Mouse (Mus musculus): ENCODE measurements around the gene Bzw2. TPM values are rescaled to one million over a fixed set of nuclear protein-coding genes. Genes with fewer than 3 reads are reported as not detected.

Bzw2 gene
- polyA plus RNA-seq, 1 experiment from 2014 or later = 291 TPM

GRCm38 (mm10) chr12:36150265-36150664 is 7.6 kb downstream of the Bzw2 start:
- no peak for DNase-seq (ENCODE audit: low spot score)
- Histone ChIP-seq H3K4me2 (ENCODE audit: low read depth) (no peak overlapping the region), H3K4me3 (ENCODE audit: low read depth, low read length) (no peak overlapping the region), H3K36me3 (ENCODE audit: control insufficient read depth, insufficient read depth, low read length) (no peaks in the 10 kb centered on the region), H3K4me1 (ENCODE audit: control insufficient read depth, insufficient read depth, low read length) (peaks cover 4% of the 10 kb centered on the region; the same call in 1 of the 2 replicates), H3K27ac (ENCODE audit: low read depth, low read length) (no peak overlapping the region), H3K27me3 (ENCODE audit: control insufficient read depth, insufficient read depth, low read length) (no peaks in the 10 kb centered on the region), H3K9me3 (ENCODE audit: control insufficient read depth, low read length) (no peaks in the 10 kb centered on the region), H3K9ac (ENCODE audit: low read length) (no peak overlapping the region)
- 94% methylated on average over 2 of the region's 2 CpGs for WGBS
- no peak for ATAC-seq (ENCODE audit: insufficient read depth, low FRiP score, low TSS enrichment)

- ATAC-seq (ENCODE audit: insufficient read depth, low FRiP score, low TSS enrichment) = no peak
- Histone ChIP-seq H3K9ac (ENCODE audit: low read length) (no peak overlapping the region), H3K9me3 (ENCODE audit: control insufficient read depth, low read length) (no peaks in the 10 kb centered on the region), H3K27ac (ENCODE audit: low read depth, low read length) (no peak overlapping the region), H3K4me2 (ENCODE audit: low read depth) (no peak overlapping the region), H3K4me1 (ENCODE audit: control insufficient read depth, insufficient read depth, low read length) (no peaks in the 10 kb centered on the region), H3K4me3 (ENCODE audit: low read depth, low read length) (no peak overlapping the region), H3K36me3 (ENCODE audit: control insufficient read depth, insufficient read depth, low read length) (no peaks in the 10 kb centered on the region), H3K27me3 (ENCODE audit: control insufficient read depth, insufficient read depth, low read length) (no peaks in the 10 kb centered on the region)
- WGBS = 95% methylated on average over 3 of the region's 3 CpGs
- no peak for DNase-seq (ENCODE audit: low spot score)
Measured at GRCm38 (mm10) chr12:36146230-36147011, 11.5 kb downstream of the Bzw2 start.

GRCm38 (mm10) chr12:36140401-36140800 is 17.5 kb downstream of the Bzw2 start:
- Histone ChIP-seq H3K9ac (ENCODE audit: low read length) (no peak overlapping the region), H3K36me3 (ENCODE audit: control insufficient read depth, insufficient read depth, low read length) (no peaks in the 10 kb centered on the region), H3K4me2 (ENCODE audit: low read depth) (no peak overlapping the region), H3K27ac (ENCODE audit: low read depth, low read length) (no peak overlapping the region), H3K27me3 (ENCODE audit: control insufficient read depth, insufficient read depth, low read length) (no peaks in the 10 kb centered on the region), H3K4me1 (ENCODE audit: control insufficient read depth, insufficient read depth, low read length) (no peaks in the 10 kb centered on the region), H3K4me3 (ENCODE audit: low read depth, low read length) (no peak overlapping the region), H3K9me3 (ENCODE audit: control insufficient read depth, low read length) (no peaks in the 10 kb centered on the region)
- ATAC-seq (ENCODE audit: insufficient read depth, low FRiP score, low TSS enrichment) = no peak
- DNase-seq (ENCODE audit: low spot score) = no peak
- 94% methylated on average over 6 of the region's 6 CpGs for WGBS

DNA sequence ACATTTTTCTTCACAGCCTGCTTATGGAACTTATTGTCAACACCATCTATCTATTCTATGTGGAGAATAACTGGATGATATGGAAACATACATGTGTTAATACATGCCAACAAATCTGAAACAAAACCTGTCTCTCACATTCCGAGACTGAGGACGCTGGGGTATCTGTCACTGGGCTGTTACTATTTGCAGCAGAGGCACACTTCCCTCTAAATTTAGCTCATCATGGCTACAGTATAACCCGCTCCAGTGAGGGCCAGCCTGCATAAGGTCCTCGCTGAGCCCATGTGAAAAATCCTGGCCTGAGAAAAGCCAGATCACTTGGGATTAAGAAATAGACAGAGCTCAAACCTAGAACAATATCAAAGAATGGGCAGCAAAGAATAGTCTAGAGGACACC is 20.7 kb downstream of the Bzw2 start:
- Histone ChIP-seq H3K36me3 (ENCODE audit: control insufficient read depth, insufficient read depth, low read length) (no peaks in the 10 kb centered on the region; the same call in 1 of the 2 replicates), H3K4me3 (ENCODE audit: low read depth, low read length) (no peak overlapping the region), H3K9ac (ENCODE audit: low read length) (no peak overlapping the region), H3K9me3 (ENCODE audit: control insufficient read depth, low read length) (no peaks in the 10 kb centered on the region), H3K27ac (ENCODE audit: low read depth, low read length) (no peak overlapping the region), H3K4me2 (ENCODE audit: low read depth) (no peak overlapping the region), H3K27me3 (ENCODE audit: control insufficient read depth, insufficient read depth, low read length) (no peaks in the 10 kb centered on the region), H3K4me1 (ENCODE audit: control insufficient read depth, insufficient read depth, low read length) (no peaks in the 10 kb centered on the region)
- ATAC-seq (ENCODE audit: insufficient read depth, low FRiP score, low TSS enrichment) (no peak), DNase-seq (ENCODE audit: low spot score) (no peak)
- 92% methylated on average over 4 of the region's 4 CpGs for WGBS

DNA sequence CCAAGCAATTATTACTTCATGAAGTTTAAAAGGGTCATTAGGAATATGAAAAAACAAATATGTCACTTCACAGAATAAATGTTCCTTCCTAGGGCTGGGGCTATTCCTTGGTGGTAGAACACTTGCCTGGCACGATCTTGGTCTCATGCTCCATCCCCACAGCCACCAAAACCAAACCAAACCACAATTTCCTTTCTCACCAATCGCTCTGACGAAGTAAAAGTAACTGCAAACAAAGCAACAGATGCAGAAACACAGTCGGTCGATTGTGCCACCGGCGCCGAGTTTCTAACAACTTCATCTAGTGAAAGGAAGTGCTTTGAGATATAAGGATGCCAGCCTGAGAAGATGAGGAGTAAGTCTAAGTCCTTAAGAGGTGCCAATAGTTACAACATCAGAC is 21.6 kb downstream of the Bzw2 start:
- WGBS = 94% methylated on average over 8 of the region's 8 CpGs
- ATAC-seq (ENCODE audit: insufficient read depth, low FRiP score, low TSS enrichment) = no peak

GRCm38 (mm10) chr12:36135409-36135808 is 22.5 kb downstream of the Bzw2 start:
- no peak overlapping the region for H3K9ac ChIP-seq (ENCODE audit: low read length)
- no peaks in the 10 kb centered on the region for H3K27me3 ChIP-seq (ENCODE audit: control insufficient read depth, insufficient read depth, low read length)
- H3K27ac ChIP-seq (ENCODE audit: low read depth, low read length) = no peak overlapping the region
- H3K36me3 ChIP-seq (ENCODE audit: control insufficient read depth, insufficient read depth, low read length) = no peaks in the 10 kb centered on the region; the same call in 1 of the 2 replicates
- H3K4me1 ChIP-seq (ENCODE audit: control insufficient read depth, insufficient read depth, low read length) = no peaks in the 10 kb centered on the region
- ATAC-seq (ENCODE audit: insufficient read depth, low FRiP score, low TSS enrichment) = no peak
- WGBS = 93% methylated on average over 3 of the region's 3 CpGs
- no peaks in the 10 kb centered on the region for H3K9me3 ChIP-seq (ENCODE audit: control insufficient read depth, low read length)
- DNase-seq (ENCODE audit: low spot score) = no peak
- no peak overlapping the region for H3K4me3 ChIP-seq (ENCODE audit: low read depth, low read length)
- no peak overlapping the region for H3K4me2 ChIP-seq (ENCODE audit: low read depth)

More for the DNA sequence above, 21.6 kb downstream of the Bzw2 start:
- Histone ChIP-seq H3K27me3 (ENCODE audit: control insufficient read depth, insufficient read depth, low read length) (no peaks in the 10 kb centered on the region), H3K4me2 (ENCODE audit: low read depth) (no peak overlapping the region), H3K9me3 (ENCODE audit: control insufficient read depth, low read length) (no peaks in the 10 kb centered on the region), H3K4me1 (ENCODE audit: control insufficient read depth, insufficient read depth, low read length) (no peaks in the 10 kb centered on the region), H3K36me3 (ENCODE audit: control insufficient read depth, insufficient read depth, low read length) (no peaks in the 10 kb centered on the region; the same call in 1 of the 2 replicates), H3K27ac (ENCODE audit: low read depth, low read length) (no peak overlapping the region), H3K9ac (ENCODE audit: low read length) (no peak overlapping the region), H3K4me3 (ENCODE audit: low read depth, low read length) (no peak overlapping the region)
- DNase-seq (ENCODE audit: low spot score) = no peak

DNA sequence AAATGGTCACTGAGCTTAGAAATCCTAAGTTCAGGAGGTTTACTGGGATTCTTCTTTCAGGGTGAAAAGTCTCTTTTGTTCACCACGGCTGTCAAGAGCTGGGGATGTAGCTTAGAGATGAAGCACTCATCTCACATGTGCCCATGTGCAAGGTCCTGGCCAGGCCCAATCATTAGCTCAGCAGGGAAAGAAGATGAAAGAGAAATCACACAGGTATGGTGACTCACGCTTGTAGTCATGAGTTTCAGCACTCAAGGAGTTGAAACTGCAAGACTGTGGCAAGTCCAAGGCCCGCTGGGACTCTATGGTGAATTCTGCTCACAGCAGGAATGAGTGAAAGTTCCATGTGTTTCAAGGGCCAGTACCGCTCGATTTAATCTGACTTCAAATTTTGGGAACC is 23.8 kb downstream of the Bzw2 start:
- no peak overlapping the region for H3K4me3 ChIP-seq (ENCODE audit: low read depth, low read length)
- DNase-seq (ENCODE audit: low spot score) (no peak), ATAC-seq (ENCODE audit: insufficient read depth, low FRiP score, low TSS enrichment) (no peak)
- H3K27ac ChIP-seq (ENCODE audit: low read depth, low read length) = no peak overlapping the region
- H3K4me1 ChIP-seq (ENCODE audit: control insufficient read depth, insufficient read depth, low read length) = no peaks in the 10 kb centered on the region
- no peaks in the 10 kb centered on the region for H3K27me3 ChIP-seq (ENCODE audit: control insufficient read depth, insufficient read depth, low read length)
- H3K36me3 ChIP-seq (ENCODE audit: control insufficient read depth, insufficient read depth, low read length) = no peaks in the 10 kb centered on the region; the same call in none of the 2 replicates
- H3K4me2 ChIP-seq (ENCODE audit: low read depth) = no peak overlapping the region
- no peak overlapping the region for H3K9ac ChIP-seq (ENCODE audit: low read length)
- WGBS = 92% methylated on average over 5 of the region's 5 CpGs
- H3K9me3 ChIP-seq (ENCODE audit: control insufficient read depth, low read length) = no peaks in the 10 kb centered on the region

DNA sequence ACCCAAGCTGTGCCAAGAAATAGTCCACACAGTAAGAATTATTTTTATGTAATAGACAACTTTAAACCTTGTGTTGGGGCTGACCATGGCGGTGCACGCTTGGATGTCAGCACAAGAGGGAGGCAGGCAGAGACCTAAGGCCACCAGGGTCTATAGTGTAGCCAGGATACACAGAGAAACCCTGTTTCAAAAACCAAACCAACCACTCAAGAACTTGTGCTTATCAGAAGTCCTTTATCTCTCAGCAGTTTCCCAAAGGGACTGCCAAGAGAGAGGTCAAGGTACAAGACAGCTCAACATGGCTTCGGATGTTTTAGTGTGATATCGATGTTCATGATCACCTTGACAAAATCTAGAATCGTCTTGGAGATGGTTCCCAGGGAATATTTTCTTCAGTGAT is 24.3 kb downstream of the Bzw2 start:
- no peaks in the 10 kb centered on the region for H3K4me1 ChIP-seq (ENCODE audit: control insufficient read depth, insufficient read depth, low read length)
- H3K4me3 ChIP-seq (ENCODE audit: low read depth, low read length) = no peak overlapping the region
- H3K27me3 ChIP-seq (ENCODE audit: control insufficient read depth, insufficient read depth, low read length) = no peaks in the 10 kb centered on the region
- ATAC-seq (ENCODE audit: insufficient read depth, low FRiP score, low TSS enrichment) (no peak), DNase-seq (ENCODE audit: low spot score) (no peak)
- H3K36me3 ChIP-seq (ENCODE audit: control insufficient read depth, insufficient read depth, low read length) = no peaks in the 10 kb centered on the region; the same call in none of the 2 replicates
- H3K4me2 ChIP-seq (ENCODE audit: low read depth) = no peak overlapping the region
- H3K9ac ChIP-seq (ENCODE audit: low read length) = no peak overlapping the region
- 93% methylated on average over 5 of the region's 5 CpGs for WGBS
- H3K9me3 ChIP-seq (ENCODE audit: control insufficient read depth, low read length) = no peaks in the 10 kb centered on the region
- H3K27ac ChIP-seq (ENCODE audit: low read depth, low read length) = no peak overlapping the region

DNA sequence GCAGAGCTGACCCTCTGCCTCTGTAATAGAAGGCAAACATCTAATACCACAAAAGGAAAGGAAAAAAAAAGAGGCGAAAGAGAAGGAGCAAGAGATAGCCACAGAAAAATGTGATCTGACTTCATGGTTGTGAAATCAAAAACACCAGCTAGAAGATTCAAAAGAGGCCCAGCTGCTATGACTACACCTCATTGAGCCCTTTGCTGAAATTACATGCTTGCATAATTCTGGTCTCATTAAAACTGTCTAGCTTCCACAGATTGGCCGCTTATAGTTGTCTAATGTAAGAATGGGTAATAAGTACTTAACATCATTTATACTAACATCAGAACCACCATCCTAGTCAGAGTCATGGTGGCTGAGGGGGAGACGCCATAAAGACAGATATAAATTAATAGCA is 25.2 kb downstream of the Bzw2 start:
- WGBS = 91% methylated on average over 3 of the region's 3 CpGs
- H3K27ac ChIP-seq (ENCODE audit: low read depth, low read length) = no peak overlapping the region
- no peaks in the 10 kb centered on the region for H3K27me3 ChIP-seq (ENCODE audit: control insufficient read depth, insufficient read depth, low read length)
- DNase-seq (ENCODE audit: low spot score) (no peak), ATAC-seq (ENCODE audit: insufficient read depth, low FRiP score, low TSS enrichment) (no peak)
- H3K9ac ChIP-seq (ENCODE audit: low read length) = no peak overlapping the region
- no peaks in the 10 kb centered on the region for H3K9me3 ChIP-seq (ENCODE audit: control insufficient read depth, low read length)
- H3K4me3 ChIP-seq (ENCODE audit: low read depth, low read length) = no peak overlapping the region
- H3K4me1 ChIP-seq (ENCODE audit: control insufficient read depth, insufficient read depth, low read length) = no peaks in the 10 kb centered on the region
- H3K36me3 ChIP-seq (ENCODE audit: control insufficient read depth, insufficient read depth, low read length) = no peaks in the 10 kb centered on the region; the same call in none of the 2 replicates
- H3K4me2 ChIP-seq (ENCODE audit: low read depth) = no peak overlapping the region

Data from neural tube, embryonic 11.5 days (tissue).